Mouse (Mus musculus) hindbrain, embryonic 14.5 days (tissue): ENCODE measurements at regions not wholly inside any gene's neighbourhood (a gene's known extent, or its start where the extent isn't known, plus 50 kb on each side); places are given as distances from the start of the nearest gene placed in this dataset.

Experiments
- ATAC-seq: fragments of 200-750 bp; cut with Nextera tagmentation; 2 replicates; pipeline ENCODE4 v1.8.0; 2017; ENCODE audit warnings: moderate number of reproducible peaks, mild to moderate bottlenecking, moderate TSS enrichment, moderate library complexity; ENCODE audit not compliant: low FRiP score
- DNase-seq: peaks from one replicate; pipeline ENCODE4 v3.0.0-alpha.2; 2015; ENCODE audit warnings: low spot score
- H3K27ac ChIP-seq: fragments of 300-500 bp; sonication (generic); 2 replicates; pipeline ENCODE4 v1.5.1; 2014; ENCODE audit warnings: mild to moderate bottlenecking, moderate library complexity
- H3K27me3 ChIP-seq: fragments of 300-500 bp; sonication (generic); 2 replicates; pipeline ENCODE4 v1.6.1; 2014; ENCODE audit warnings: mild to moderate bottlenecking, low read length, mixed read lengths; ENCODE audit not compliant: control insufficient read depth, insufficient read depth
- H3K36me3 ChIP-seq: fragments of 300-500 bp; sonication (generic); replicated peaks from 2 replicates; pipeline ENCODE4 v1.6.1; 2014; ENCODE audit not compliant: control insufficient read depth, insufficient read depth
- H3K4me1 ChIP-seq: fragments of 300-500 bp; sonication (generic); replicated peaks from 2 replicates; pipeline ENCODE4 v1.6.1; 2014; ENCODE audit warnings: antibody characterized with exemption, low read length, mixed read lengths; ENCODE audit not compliant: control insufficient read depth, insufficient read depth
- H3K4me2 ChIP-seq: fragments of 300-500 bp; sonication (generic); replicated peaks from 2 replicates; pipeline ENCODE4 v1.6.1; 2014; ENCODE audit warnings: mild to moderate bottlenecking, moderate library complexity
- H3K4me3 ChIP-seq: fragments of 300-500 bp; sonication (generic); replicated peaks from 2 replicates; pipeline ENCODE4 v1.5.1; 2014; ENCODE audit warnings: mild to moderate bottlenecking, low read length
- H3K9ac ChIP-seq: fragments of 300-500 bp; sonication (generic); 2 replicates; pipeline ENCODE4 v1.6.1; 2014
- H3K9me3 ChIP-seq: fragments of 300-500 bp; sonication (generic); 2 replicates; pipeline ENCODE4 v1.6.1; 2016; ENCODE audit warnings: low read length; ENCODE audit not compliant: control insufficient read depth
- WGBS: fragments of 180-500 bp; shearing (Covaris S2); extraction: QIAGEN DNeasy Blood & Tissue Kit; methylation state at CpG from one replicate; pipeline ENCODE4 v1.1.7; 2014; 5-methylcytosine and 5-hydroxymethylcytosine counted together

DNA sequence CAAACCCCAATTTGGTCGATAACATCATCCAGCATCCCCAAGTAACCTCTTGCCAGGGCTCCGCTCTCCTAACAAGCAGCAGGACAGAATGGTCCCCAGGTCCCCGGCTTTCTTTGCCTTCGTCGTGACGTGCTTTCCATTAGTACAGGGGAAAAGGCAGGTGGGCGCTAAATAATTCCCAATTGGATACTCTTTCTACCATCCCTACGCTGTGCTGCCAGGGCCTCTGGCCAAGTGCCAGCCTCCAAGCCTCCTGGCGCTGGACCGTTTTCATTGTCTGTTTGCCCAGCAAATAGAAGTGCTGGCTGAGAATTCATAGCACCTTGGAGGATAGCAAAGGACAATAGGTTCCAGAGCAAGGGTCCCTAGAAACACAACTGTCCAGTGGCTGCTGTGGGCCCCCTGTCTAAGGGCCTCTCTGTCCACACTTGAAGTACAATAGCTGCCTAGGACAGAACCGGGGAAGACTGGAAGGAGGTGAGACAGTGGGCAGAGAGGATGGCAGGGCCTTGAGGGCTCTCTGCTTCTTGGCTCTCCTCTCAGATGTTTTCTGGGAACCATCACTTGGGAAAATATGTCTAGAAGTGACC lies 298.9 kb downstream of the Bcor start:
- 35% methylated on average over 11 of the region's 11 CpGs for WGBS
- Histone ChIP-seq H3K4me1 (peaks cover 19% of the 10 kb centered on the region), H3K27ac (no peak overlapping the region)

DNA sequence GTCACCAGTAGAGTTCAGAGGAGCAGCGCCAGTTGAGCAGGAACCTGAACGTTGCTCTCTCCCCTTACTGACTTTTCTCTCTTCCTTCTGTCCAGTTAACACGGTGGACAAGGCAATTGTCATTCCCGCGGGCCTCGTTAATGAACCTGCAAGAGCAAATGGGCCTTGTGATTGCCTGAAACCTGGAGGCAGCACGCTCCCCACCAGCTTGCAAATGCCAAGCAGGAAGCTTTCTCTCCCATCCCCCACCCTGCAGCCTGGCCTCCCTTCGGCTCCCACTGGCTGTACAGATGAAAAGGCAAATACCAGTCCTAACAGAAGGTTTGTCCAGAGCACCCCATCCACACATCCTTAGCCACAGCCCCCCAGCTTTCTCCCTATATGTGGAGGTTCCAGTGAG lies 298.3 kb downstream of the Bcor start:
- Histone ChIP-seq H3K9me3 (no peaks in the 10 kb centered on the region), H3K4me3 (no peak overlapping the region), H3K36me3 (no peaks in the 10 kb centered on the region), H3K27ac (no peak overlapping the region), H3K9ac (no peak overlapping the region), H3K4me2 (no peak overlapping the region), H3K27me3 (peaks cover 6% of the 10 kb centered on the region; the same call in 1 of the 2 replicates), H3K4me1 (peaks cover 19% of the 10 kb centered on the region)
- 28% methylated on average over 8 of the region's 8 CpGs for WGBS
- ATAC-seq: no peak
- DNase-seq: no peak

More for the DNA sequence above, 298.9 kb downstream of the Bcor start:
- H3K4me3 ChIP-seq: no peak overlapping the region
- H3K9me3 ChIP-seq: no peaks in the 10 kb centered on the region
- ATAC-seq (peak; percentile 40; the same call in 1 of the 2 replicates), DNase-seq (no peak)
- peaks cover 6% of the 10 kb centered on the region; the same call in 1 of the 2 replicates for H3K27me3 ChIP-seq
- no peaks in the 10 kb centered on the region for H3K36me3 ChIP-seq
- H3K4me2 ChIP-seq: no peak overlapping the region
- H3K9ac ChIP-seq: no peak overlapping the region

DNA sequence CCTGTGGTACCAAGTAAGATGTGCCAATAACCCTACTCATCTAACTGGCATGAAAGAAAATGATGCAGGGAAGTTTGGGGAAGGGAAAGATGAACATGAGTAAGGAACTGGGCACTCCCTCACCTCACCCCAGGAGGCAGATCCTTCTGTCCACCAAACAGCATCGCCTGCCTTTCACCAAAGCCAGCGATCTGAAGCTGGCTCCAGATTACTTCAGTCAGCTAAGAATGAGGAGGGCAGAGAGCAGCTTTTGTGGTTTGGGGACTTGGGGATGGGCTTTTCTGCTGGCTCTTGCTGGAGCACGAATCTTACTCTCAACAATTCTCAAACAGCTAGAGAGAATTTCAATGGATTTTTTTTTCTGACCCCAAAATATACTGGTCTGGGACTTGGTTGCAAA lies 297.0 kb downstream of the Bcor start:
- Histone ChIP-seq H3K36me3 (no peaks in the 10 kb centered on the region), H3K4me2 (no peak overlapping the region), H3K9ac (no peak overlapping the region), H3K4me3 (no peak overlapping the region), H3K27ac (no peak overlapping the region), H3K9me3 (no peaks in the 10 kb centered on the region), H3K4me1 (peaks cover 19% of the 10 kb centered on the region), H3K27me3 (peaks cover 3% of the 10 kb centered on the region; the same call in 1 of the 2 replicates)
- WGBS: 26% methylated on average over 3 of the region's 3 CpGs
- no peak for DNase-seq
- no peak for ATAC-seq

DNA sequence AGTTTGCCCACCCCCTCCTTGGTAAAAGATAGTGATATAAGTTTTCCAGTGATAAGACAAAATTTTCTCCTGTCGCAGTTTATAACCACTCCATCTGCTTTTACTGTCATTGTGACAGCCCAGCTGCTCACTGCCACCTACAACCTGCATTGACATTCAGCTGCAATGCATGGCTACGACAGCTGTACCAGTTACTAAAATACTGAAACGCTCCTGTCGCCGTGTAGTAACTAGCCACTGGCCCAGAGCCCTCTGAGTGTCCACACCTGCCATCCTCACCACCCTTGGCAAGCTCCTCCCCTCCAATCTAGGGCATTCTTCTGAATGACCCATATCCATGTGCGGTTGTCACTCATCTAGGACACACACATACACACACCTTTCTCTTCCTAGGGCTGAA lies 286.2 kb downstream of the Bcor start:
- WGBS: 85% methylated on average over 6 of the region's 6 CpGs
- no peak for DNase-seq
- no peaks in the 10 kb centered on the region for H3K9me3 ChIP-seq

DNA sequence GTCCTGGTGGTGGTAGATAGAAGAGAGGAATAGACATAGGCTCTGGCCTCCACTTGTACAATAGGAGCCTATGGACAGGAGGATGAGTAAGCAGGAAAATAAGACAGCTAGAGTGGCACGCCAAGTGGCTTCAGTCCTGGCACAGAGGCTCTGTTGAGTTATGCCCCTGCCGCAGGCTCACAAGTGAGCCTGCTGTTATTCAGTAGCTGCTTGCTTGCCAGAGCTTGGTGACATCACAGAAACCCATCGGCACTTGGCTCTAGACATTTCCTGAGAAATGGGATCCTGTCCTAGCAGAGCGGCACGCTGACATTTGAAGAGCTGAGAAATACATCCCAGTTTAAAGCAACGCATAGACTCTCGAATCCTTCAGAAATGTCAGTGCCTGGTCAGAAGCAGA lies 283.5 kb downstream of the Bcor start:
- H3K4me3 ChIP-seq: no peak overlapping the region
- H3K27me3 ChIP-seq: no peaks in the 10 kb centered on the region
- no peak overlapping the region for H3K4me2 ChIP-seq
- no peaks in the 10 kb centered on the region for H3K4me1 ChIP-seq
- 82% methylated on average over 7 of the region's 7 CpGs for WGBS
- H3K9ac ChIP-seq: no peak overlapping the region
- no peaks in the 10 kb centered on the region for H3K36me3 ChIP-seq
- ATAC-seq: no peak
- no peaks in the 10 kb centered on the region for H3K9me3 ChIP-seq
- H3K27ac ChIP-seq: no peak overlapping the region
- DNase-seq: no peak

More for the DNA sequence above, 286.2 kb downstream of the Bcor start:
- Histone ChIP-seq H3K4me3 (no peak overlapping the region), H3K9ac (no peak overlapping the region), H3K27me3 (no peaks in the 10 kb centered on the region), H3K27ac (no peak overlapping the region), H3K4me2 (no peak overlapping the region), H3K36me3 (no peaks in the 10 kb centered on the region), H3K4me1 (no peaks in the 10 kb centered on the region)
- ATAC-seq: no peak

DNA sequence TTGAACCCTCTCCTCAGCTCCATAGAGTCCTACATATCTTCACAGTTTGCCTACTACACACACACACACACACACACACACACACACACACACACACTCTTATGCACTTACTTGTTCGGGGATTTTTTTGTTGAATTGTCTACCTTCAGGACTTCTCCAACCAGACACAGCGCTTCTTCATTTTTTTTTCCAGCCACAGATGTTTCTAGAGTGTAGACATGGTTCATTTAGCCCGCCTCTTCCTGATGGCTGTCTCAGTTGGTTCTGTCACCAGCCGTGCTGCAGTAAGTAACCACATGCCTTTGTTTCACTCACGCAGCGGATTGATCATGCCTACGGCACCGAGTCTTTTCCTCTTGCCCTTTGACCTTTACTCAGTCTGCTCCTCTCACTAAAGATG lies 282.1 kb downstream of the Bcor start:
- 61% methylated on average over 8 of the region's 8 CpGs for WGBS
- H3K9ac ChIP-seq: no peak overlapping the region
- H3K9me3 ChIP-seq: no peaks in the 10 kb centered on the region
- H3K4me3 ChIP-seq: no peak overlapping the region
- H3K27ac ChIP-seq: no peak overlapping the region
- no peak for ATAC-seq
- H3K27me3 ChIP-seq: 0 out of 2 replicates have a peak, but pooled peaks cover 8% of the 10 kb centered on the region
- H3K4me1 ChIP-seq: no peaks in the 10 kb centered on the region
- H3K36me3 ChIP-seq: no peaks in the 10 kb centered on the region
- no peak overlapping the region for H3K4me2 ChIP-seq
- no peak for DNase-seq

DNA sequence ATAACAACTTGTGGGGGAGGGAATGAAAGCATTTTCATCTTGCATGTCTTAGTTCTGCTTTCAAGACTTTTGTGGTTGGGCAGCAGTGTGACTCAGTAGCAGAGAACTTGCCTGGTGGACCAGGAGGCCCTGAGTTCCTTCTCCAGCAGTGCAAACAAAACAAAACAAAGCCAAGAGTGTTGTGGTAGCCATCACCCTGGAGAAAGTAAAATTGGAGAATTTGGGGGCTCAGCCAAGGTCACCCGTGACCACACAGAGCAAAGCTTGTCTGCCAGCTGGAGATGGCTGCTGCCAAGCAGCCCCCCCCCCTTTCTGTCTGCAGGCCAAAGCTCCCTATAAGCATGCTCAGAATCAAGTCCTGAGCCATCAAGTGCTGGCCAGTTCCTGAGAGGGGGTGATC lies 279.2 kb downstream of the Bcor start:
- Histone ChIP-seq H3K4me1 (no peaks in the 10 kb centered on the region), H3K27ac (no peak overlapping the region), H3K9ac (no peak overlapping the region), H3K27me3 (peaks cover 14% of the 10 kb centered on the region; the same call in 1 of the 2 replicates), H3K9me3 (no peaks in the 10 kb centered on the region), H3K36me3 (no peaks in the 10 kb centered on the region), H3K4me2 (no peak overlapping the region), H3K4me3 (no peak overlapping the region)
- ATAC-seq: peak; percentile 57; the same call in 1 of the 2 replicates
- DNase-seq: no peak
- WGBS: 63% methylated on average over 1 of the region's 1 CpGs

DNA sequence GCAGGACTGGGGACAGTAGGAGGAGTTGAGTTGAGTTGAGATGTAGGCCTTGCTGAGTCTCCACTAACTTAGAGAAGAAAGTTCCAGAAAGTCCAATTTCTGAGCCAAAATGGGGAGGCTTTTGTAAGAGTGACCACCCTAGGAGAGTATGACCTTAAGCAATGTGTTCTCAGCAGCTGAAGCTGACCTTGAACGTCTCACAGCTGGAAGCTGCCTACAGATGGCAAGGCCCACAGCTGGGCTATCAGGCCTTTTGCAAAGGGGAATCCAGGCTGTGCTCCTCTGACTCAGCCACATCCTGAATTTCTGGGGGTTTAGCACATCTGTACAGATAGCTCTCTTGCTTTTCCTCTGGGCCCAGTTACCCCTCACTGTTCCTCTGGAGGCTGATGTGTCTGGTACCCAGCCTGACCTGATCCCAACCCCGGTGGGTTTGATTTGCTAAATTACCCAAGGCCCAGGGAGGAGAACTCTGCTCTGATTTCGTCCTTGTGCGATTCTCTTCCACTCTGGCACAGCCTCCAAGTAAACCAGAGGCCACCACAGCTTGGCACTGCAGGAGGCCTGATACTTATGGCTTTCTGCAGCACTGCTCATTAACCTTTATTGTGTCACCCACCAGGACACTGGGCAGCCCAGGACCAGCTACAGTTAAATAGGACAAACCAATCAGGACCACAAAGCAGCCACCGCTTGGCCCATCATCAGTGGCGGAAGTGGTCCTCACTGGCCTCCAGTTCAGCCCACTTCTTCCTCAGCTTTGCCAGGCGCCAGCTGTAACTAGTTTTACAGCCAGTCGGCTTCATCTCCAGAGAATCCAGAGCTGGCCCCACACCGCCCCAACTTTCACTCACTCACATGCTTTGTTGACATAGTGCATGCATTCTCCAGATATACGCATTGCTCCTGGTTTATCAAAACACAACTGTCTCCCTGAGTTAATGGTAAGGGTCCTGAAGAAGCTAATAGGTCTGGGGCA lies 276.1 kb downstream of the Bcor start:
- Histone ChIP-seq H3K9ac (no peak overlapping the region), H3K4me1 (no peaks in the 10 kb centered on the region), H3K4me3 (no peak overlapping the region), H3K27ac (no peak overlapping the region), H3K9me3 (no peaks in the 10 kb centered on the region), H3K27me3 (peaks cover 14% of the 10 kb centered on the region; the same call in 1 of the 2 replicates), H3K4me2 (no peak overlapping the region), H3K36me3 (no peaks in the 10 kb centered on the region)
- WGBS: 74% methylated on average over 10 of the region's 10 CpGs
- DNase-seq (no peak), ATAC-seq (no peak)

DNA sequence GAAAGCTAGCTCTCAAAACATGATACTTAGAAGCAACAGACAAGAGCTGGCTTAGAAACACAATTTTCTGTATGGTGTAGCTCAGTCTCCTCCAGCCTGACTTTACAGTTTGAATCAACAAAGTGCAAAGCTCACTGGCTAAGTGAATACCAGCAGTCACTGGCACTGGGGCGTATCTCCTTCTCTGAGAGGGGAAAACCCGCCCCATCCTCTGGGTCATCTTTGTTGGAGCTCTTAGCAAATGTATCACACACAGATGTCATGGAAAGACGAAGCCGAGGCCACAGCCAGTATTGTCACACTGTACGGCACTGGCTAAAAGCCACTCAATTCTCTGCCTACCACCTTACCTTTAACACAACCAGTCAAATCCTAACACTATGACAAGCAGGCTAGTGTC lies 267.8 kb downstream of the Bcor start:
- peaks cover 9% of the 10 kb centered on the region; the same call in 1 of the 2 replicates for H3K27me3 ChIP-seq
- WGBS: 89% methylated on average over 4 of the region's 5 CpGs
- no peak overlapping the region for H3K27ac ChIP-seq
- no peak overlapping the region for H3K4me3 ChIP-seq
- no peaks in the 10 kb centered on the region for H3K36me3 ChIP-seq
- no peak for DNase-seq
- ATAC-seq: no peak
- no peak overlapping the region for H3K9ac ChIP-seq
- H3K4me1 ChIP-seq: no peaks in the 10 kb centered on the region
- no peaks in the 10 kb centered on the region for H3K9me3 ChIP-seq
- H3K4me2 ChIP-seq: no peak overlapping the region
